Mouse (Mus musculus) bone marrow, adult 2 months (tissue): ENCODE results near the gene Mak.

Experiments
- CTCF ChIP-seq: fragments of 200-500 bp; IDR thresholded peaks from 2 replicates; pipeline ENCODE4 v1.5.1; 2011; ENCODE audit warnings: low read length, control low read depth; ENCODE audit not compliant: control insufficient read depth, insufficient read depth
- POLR2A ChIP-seq: fragments of 200-500 bp; IDR thresholded peaks from 2 replicates; pipeline ENCODE4 v1.6.1; 2011; ENCODE audit warnings: low read depth, mild to moderate bottlenecking, control low read depth, low read length, borderline replicate concordance; ENCODE audit not compliant: control insufficient read depth

DNA sequence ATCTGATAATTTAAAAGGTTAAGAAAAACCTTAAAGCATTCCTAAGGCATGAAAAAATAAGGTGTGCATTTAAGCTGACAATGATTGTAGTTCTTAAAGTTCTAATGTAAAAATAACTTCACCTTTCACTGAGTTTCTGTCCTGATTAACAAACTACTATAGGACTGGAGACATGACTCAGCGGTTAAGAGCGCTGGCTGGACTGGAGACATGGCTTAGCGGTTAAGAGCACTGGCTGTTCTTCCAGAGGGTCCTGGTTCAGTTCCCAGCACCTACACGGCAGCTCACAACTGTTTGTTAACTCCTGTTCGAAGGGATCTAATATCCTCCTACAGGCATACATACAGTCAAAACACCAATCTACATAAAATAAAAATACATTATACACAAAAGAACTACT lies 77.5 kb downstream of the Mak start:
- TF ChIP-seq POLR2A, result no peak
- no peak for TF ChIP-seq CTCF
